Mouse (Mus musculus) lung, adult 18-20 months (tissue): Measurements from ENCODE around the gene Magoh.
A peak's percentile ranks its signal among the peaks of the same experiment; 100 is the strongest.

Experiments
- DNase-seq, 2 experiments: peaks; one replicate each; pipeline ENCODE4 v3.0.0; 2022; ENCODE audit warnings: mixed read lengths in 2 of 2

The Magoh gene

GRCm38 (mm10) chr4:107889731-107890432, 10.3 kb downstream of the Magoh start, which contains the start of gene 0610037L13Rik:
Gene 0610037L13Rik (plus strand): TSS chr4:107889813.
- peak; percentile 96 to 97 for DNase-seq

- DNase-seq, result no peak
Measured at GRCm38 (mm10) chr4:107892663-107893062, 13.1 kb downstream of the Magoh start.

DNA sequence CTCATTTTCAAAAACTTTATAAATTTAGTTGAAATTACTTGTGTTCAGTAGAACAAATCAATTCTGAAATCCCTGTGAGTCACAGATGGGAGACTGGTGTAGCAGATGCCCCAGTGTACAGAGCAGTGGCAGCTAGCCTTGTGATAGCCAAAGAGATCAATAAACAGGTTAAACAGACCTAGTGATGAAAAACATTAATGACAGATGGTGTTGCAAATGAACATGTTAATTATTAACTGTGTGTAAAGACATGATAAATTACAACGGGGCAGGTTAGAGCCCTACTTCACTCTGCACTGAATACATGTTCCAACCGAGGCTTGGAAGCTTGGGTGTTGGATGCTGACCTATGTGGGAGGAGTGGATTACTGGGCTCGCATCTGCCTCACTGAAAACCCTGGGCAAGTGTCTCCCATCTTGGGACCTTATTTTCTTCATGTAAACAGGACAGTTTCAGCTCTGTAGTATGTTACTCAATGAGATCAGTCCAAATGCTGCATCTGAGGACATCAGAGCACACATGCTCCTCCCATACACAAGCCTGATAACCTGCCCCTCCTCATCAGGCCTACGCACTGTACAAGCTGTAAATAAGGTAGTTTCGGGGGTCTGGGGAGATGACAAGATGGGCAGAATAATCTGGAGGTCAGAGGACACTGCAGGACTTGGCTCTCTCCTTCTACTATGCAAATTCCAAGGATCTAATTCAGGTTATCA, 19.8 kb downstream of the Magoh start:
- no peak for DNase-seq

- no peak for DNase-seq
Measured at GRCm38 (mm10) chr4:107900206-107900605, 20.7 kb downstream of the Magoh start.

DNA sequence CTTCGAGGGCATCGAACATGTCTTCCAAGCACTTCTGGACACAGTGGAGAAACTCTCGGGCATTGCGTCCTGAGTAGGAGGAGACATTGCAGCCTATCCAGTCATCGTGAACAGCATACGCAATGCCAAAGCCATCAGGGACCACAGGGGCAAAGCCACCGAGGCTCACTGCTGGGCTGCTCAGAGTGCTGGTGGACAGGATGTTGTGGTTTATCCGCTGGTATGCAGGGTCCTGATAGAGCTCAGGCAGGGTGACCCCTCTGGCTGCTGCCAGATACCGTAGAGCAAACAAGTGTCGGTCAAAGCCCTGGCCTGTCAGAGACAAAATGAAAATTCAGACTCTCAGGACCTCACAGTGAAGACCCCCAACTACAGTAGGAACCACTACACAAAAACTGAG, 24.7 kb downstream of the Magoh start:
- DNase-seq, result no peak

DNA sequence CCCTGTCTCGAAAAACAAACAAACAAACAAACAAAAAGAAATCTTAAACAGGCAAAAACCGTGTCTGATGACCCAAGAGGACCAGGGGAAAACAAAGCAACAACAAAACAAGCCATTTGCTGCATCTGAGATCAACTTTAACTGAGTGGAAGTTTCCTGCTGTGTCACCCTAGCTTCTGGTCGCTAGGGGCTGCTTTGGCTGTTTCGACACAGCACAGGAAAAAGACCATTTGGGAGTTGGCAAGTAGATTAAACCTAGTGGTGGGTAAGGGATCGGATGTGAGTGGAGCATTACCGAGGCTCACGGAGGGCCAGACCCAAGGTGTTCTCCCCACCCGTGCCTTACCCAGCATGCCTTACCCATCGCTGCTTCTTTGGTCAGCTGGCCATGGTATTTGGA, 27.0 kb downstream of the Magoh start:
- no peak for DNase-seq

DNA sequence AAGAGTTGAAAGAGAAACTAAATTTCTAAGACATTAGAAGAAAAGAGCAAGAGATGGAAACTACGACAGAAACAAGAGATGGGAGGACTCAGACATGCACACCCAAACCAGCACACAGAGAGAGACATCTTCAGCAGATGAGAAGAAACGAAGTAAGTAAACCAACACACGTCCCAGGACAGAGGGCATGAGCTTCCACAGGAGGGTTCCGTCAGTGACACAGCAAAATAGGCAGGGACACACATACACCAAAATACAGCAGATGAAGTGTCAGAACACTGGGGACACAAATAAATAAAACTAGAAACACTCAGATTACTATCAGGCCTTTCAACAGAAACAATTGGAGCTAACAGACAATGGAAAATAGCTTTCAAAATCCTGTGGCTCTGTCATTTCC, 30.5 kb downstream of the Magoh start:
- no peak for DNase-seq

DNA sequence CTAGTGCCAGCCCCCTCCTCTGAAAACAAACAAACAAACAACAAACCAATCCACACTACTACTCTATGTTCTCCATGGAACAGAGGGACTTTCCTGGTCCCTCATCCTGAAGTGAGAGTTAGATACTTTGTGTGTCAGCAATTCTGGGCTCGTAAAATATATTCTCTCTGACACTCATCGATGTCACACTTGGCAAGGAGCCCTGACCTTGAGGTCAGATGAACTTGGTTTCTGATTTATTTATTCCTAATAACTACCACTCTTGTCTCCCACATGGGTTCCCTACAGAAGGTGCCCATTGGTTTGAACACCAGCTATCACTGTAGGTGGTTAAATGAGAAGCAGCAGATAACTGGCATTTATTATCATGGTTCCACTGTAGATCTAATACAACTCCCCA, 40.8 kb downstream of the Magoh start:
- no peak for DNase-seq

DNA sequence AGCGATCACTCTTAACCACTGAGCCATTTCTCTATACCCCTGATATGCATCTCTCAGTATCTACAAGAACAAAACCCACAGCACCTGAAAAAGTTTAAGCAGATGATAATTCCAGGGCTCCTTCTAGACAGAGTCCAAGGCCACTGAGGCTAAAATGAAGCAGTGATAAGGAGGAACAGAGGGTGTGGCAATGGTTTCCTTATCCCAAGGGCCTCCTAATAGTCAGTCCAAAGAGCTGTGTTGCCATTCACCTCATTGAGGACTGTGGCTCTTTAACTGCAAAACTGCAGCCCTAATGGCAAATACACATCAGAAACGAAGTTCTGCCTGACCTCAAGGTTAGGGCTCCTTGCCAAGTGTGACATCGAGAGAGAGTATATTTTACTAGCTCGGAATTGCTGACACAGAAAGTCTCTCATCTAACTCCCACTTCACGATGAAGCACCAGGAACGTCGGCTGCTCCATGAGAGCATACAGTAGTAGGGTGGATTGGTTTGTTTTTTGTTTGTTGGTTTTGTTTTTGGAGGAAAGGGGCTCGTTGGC, 41.7 kb downstream of the Magoh start:
- peak in 1 of 2 experiments; percentile 25 for DNase-seq

DNA sequence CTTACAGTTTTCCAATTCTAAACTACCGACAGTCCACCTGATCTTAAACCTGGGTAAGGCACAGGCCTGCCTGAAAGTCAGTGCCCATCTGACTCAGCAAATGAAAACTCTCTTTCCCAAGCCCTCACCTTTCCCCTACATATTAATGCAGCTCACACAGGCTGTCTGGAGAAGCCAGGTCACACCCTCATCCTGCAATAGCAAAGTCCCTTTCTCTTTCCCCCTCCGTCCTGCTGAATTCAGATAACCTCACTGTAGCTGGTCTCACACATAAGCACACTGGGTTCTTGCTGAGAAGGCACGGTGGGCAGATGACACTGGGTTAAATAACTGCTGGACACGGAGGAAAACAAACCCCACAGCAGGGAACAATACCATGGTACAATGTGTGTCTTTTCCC, 42.4 kb downstream of the Magoh start:
- DNase-seq, result peak in 1 of 2 experiments; percentile 47

DNA sequence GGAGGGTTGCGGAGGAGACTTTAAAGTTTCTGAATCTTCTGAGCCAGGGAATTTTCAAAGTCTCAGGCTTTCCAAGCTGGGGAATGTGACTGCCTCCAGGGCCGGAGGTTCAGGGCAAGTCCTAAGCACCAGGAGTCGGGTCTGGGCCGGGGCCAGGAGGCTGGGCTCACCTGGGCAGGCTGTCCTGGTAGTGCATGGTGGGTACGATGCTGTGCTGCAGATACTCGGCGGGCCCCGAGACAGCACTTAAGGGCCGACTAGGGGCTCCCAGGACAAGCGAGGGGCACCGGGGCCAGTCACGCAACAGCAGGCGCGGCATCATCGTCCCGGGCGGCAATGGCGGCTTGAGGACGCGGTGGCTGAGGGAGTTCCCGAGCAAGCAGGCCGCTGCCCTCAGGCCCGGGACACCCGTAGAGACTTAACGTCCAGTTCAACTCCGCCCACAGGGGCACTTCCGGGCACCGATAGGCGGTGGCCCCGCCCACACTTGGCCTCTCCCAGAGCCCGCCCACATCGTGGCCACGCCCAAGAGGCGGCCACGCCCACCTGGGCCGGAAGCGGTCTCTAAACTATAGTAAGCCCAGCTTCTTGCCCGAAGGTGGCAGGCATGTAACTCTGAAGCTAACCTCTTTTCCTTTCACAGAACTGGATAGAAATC, 43.7 kb downstream of the Magoh start, which contains the start of gene Cpt2:
Gene Cpt2, minus strand, starts transcription at position 466 of the 658 bp plus-strand sequence.
- DNase-seq, result peak; percentile 95 to 96

GRCm38 (mm10) chr4:107923803-107924194, 44.2 kb downstream of the Magoh start:
- DNase-seq, result no peak

- DNase-seq, result no peak
Measured at GRCm38 (mm10) chr4:107928269-107928668, 48.7 kb downstream of the Magoh start.

- DNase-seq, result no peak
Measured at GRCm38 (mm10) chr4:107928726-107929125, 49.2 kb downstream of the Magoh start.

GRCm38 (mm10) chr4:107931453-107931852, 51.9 kb downstream of the Magoh start:
- DNase-seq, result no peak

DNA sequence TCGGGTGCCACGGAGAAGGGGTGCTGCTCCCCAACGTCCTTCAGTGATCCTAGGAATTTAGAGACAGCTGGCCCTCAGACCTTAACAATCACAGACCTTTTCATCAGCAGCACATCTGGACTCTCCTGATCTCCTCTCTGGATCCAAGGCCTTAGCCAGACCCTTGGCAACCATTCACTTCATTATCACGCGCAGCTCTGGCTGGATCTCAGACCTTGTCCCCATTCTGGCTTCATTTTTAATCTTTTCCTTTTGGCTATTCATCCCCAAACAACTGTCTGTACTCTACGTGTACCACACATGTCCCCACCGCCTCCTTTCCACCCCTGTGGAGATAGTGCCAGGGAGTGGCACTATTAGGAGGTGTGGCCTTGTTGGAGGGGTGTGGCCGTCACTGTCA, 53.7 kb downstream of the Magoh start:
- no peak for DNase-seq

DNA sequence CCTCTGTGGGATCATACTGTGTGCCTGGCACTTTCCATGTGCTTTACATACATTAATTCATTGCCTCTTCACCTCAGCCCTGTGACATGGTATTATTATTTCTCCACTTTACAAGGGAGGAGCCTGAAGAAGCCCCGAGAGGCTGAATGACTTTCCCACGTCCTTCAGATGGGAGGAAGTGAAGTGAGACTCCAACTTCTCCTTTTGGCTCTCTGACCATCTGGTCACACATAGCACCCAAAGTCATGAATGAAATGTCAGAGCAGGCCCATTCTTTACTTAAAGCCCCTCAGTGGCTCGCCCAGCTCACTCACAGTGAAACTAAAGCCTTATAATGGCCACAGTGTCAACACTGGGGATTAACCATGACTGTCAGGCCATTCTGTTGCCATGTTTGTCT, 55.7 kb downstream of the Magoh start:
- DNase-seq, result no peak
